Mouse (Mus musculus): ENCODE measurements around the gene Celf2. TPM values are rescaled to one million over a fixed set of nuclear protein-coding genes. Genes with fewer than 3 reads are reported as not detected.

Celf2 gene
- polyA plus RNA-seq, 1 experiment = 68.7 TPM

GRCm38 (mm10) chr2:7147303-7147702, 362.1 kb downstream of the Celf2 start:
- Histone ChIP-seq H3K27me3 (ENCODE audit: control insufficient read depth, insufficient read depth, low read length) (no peaks in the 10 kb centered on the region), H3K4me1 (ENCODE audit: control insufficient read depth, insufficient read depth, low read length) (no peaks in the 10 kb centered on the region), H3K27ac (ENCODE audit: insufficient read depth, low read length) (no peak overlapping the region), H3K4me3 (replicated peaks; ENCODE audit: insufficient read depth, low read depth, low read length) (no peak overlapping the region)
- TF ChIP-seq CTCF (IDR thresholded peaks at IDR 0.05; ENCODE audit: borderline replicate concordance, insufficient read depth, low read depth, low read length) = no peak
- TF ChIP-seq POLR2A (IDR thresholded peaks at IDR 0.05; ENCODE audit: borderline replicate concordance, insufficient read depth, low read length) = no peak
- DNase-seq = no peak
- WGBS = 95% methylated on average over 3 of the region's 3 CpGs

GRCm38 (mm10) chr2:7145541-7146043, 363.8 kb downstream of the Celf2 start:
- Histone ChIP-seq H3K27ac (ENCODE audit: insufficient read depth, low read length) (no peak overlapping the region), H3K4me3 (replicated peaks; ENCODE audit: insufficient read depth, low read depth, low read length) (no peak overlapping the region), H3K27me3 (ENCODE audit: control insufficient read depth, insufficient read depth, low read length) (no peaks in the 10 kb centered on the region), H3K4me1 (ENCODE audit: control insufficient read depth, insufficient read depth, low read length) (no peaks in the 10 kb centered on the region)
- TF ChIP-seq POLR2A (IDR thresholded peaks at IDR 0.05; ENCODE audit: borderline replicate concordance, insufficient read depth, low read length) (no peak), CTCF (IDR thresholded peaks at IDR 0.05; ENCODE audit: borderline replicate concordance, insufficient read depth, low read depth, low read length) (no peak)
- WGBS = 93% methylated on average over 4 of the region's 4 CpGs
- DNase-seq = no peak

- Histone ChIP-seq H3K4me3 (replicated peaks; ENCODE audit: insufficient read depth, low read depth, low read length) (no peak overlapping the region), H3K4me1 (ENCODE audit: control insufficient read depth, insufficient read depth, low read length) (no peaks in the 10 kb centered on the region), H3K27me3 (ENCODE audit: control insufficient read depth, insufficient read depth, low read length) (no peaks in the 10 kb centered on the region), H3K27ac (ENCODE audit: insufficient read depth, low read length) (no peak overlapping the region)
- WGBS = 100% methylated on average over 1 of the region's 1 CpGs
- DNase-seq = no peak
- no peak for TF ChIP-seq POLR2A (IDR thresholded peaks at IDR 0.05; ENCODE audit: borderline replicate concordance, insufficient read depth, low read length)
- no peak for TF ChIP-seq CTCF (IDR thresholded peaks at IDR 0.05; ENCODE audit: borderline replicate concordance, insufficient read depth, low read depth, low read length)
These were observed 364.5 kb downstream of the Celf2 start for GRCm38 (mm10) chr2:7144871-7145270.

- Histone ChIP-seq H3K4me1 (ENCODE audit: control insufficient read depth, insufficient read depth, low read length) (no peaks in the 10 kb centered on the region), H3K27ac (ENCODE audit: insufficient read depth, low read length) (no peak overlapping the region), H3K27me3 (ENCODE audit: control insufficient read depth, insufficient read depth, low read length) (no peaks in the 10 kb centered on the region), H3K4me3 (replicated peaks; ENCODE audit: insufficient read depth, low read depth, low read length) (no peak overlapping the region)
- no peak for TF ChIP-seq POLR2A (IDR thresholded peaks at IDR 0.05; ENCODE audit: borderline replicate concordance, insufficient read depth, low read length)
- no peak for TF ChIP-seq CTCF (IDR thresholded peaks at IDR 0.05; ENCODE audit: borderline replicate concordance, insufficient read depth, low read depth, low read length)
- WGBS = 79% methylated on average over 2 of the region's 2 CpGs
- no peak for DNase-seq
These were observed 386.0 kb downstream of the Celf2 start for GRCm38 (mm10) chr2:7123366-7123765.

- TF ChIP-seq CTCF (IDR thresholded peaks at IDR 0.05; ENCODE audit: borderline replicate concordance, insufficient read depth, low read depth, low read length) (no peak), POLR2A (IDR thresholded peaks at IDR 0.05; ENCODE audit: borderline replicate concordance, insufficient read depth, low read length) (no peak)
- H3K4me3 ChIP-seq (replicated peaks; ENCODE audit: insufficient read depth, low read depth, low read length) = no peak overlapping the region
- no peak overlapping the region for H3K27ac ChIP-seq (ENCODE audit: insufficient read depth, low read length)
- 44% methylated on average over 2 of the region's 2 CpGs for WGBS
- no peaks in the 10 kb centered on the region for H3K4me1 ChIP-seq (ENCODE audit: control insufficient read depth, insufficient read depth, low read length)
- H3K27me3 ChIP-seq (ENCODE audit: control insufficient read depth, insufficient read depth, low read length) = no peaks in the 10 kb centered on the region
- no peak for DNase-seq
These were observed 393.6 kb downstream of the Celf2 start for GRCm38 (mm10) chr2:7115801-7116200.

GRCm38 (mm10) chr2:7115161-7115560, 394.2 kb downstream of the Celf2 start:
- WGBS = 54% methylated on average over 3 of the region's 3 CpGs
- H3K27ac ChIP-seq (ENCODE audit: insufficient read depth, low read length) = no peak overlapping the region
- no peaks in the 10 kb centered on the region for H3K27me3 ChIP-seq (ENCODE audit: control insufficient read depth, insufficient read depth, low read length)
- no peak overlapping the region for H3K4me3 ChIP-seq (replicated peaks; ENCODE audit: insufficient read depth, low read depth, low read length)
- no peak for DNase-seq
- no peak for TF ChIP-seq CTCF (IDR thresholded peaks at IDR 0.05; ENCODE audit: borderline replicate concordance, insufficient read depth, low read depth, low read length)
- no peak for TF ChIP-seq POLR2A (IDR thresholded peaks at IDR 0.05; ENCODE audit: borderline replicate concordance, insufficient read depth, low read length)
- H3K4me1 ChIP-seq (ENCODE audit: control insufficient read depth, insufficient read depth, low read length) = no peaks in the 10 kb centered on the region

- WGBS = 90% methylated on average over 4 of the region's 4 CpGs
- Histone ChIP-seq H3K27ac (ENCODE audit: insufficient read depth, low read length) (no peak overlapping the region), H3K27me3 (ENCODE audit: control insufficient read depth, insufficient read depth, low read length) (no peaks in the 10 kb centered on the region), H3K4me3 (replicated peaks; ENCODE audit: insufficient read depth, low read depth, low read length) (no peak overlapping the region), H3K4me1 (ENCODE audit: control insufficient read depth, insufficient read depth, low read length) (no peaks in the 10 kb centered on the region)
- no peak for DNase-seq
- TF ChIP-seq POLR2A (IDR thresholded peaks at IDR 0.05; ENCODE audit: borderline replicate concordance, insufficient read depth, low read length) = no peak
- TF ChIP-seq CTCF (IDR thresholded peaks at IDR 0.05; ENCODE audit: borderline replicate concordance, insufficient read depth, low read depth, low read length) = no peak
These were observed 395.6 kb downstream of the Celf2 start for GRCm38 (mm10) chr2:7113738-7114137.

GRCm38 (mm10) chr2:7112156-7112813, 397.1 kb downstream of the Celf2 start:
- TF ChIP-seq POLR2A (IDR thresholded peaks at IDR 0.05; ENCODE audit: borderline replicate concordance, insufficient read depth, low read length) (no peak), CTCF (IDR thresholded peaks at IDR 0.05; ENCODE audit: borderline replicate concordance, insufficient read depth, low read depth, low read length) (no peak)
- no peak for DNase-seq
- 63% methylated on average over 4 of the region's 4 CpGs for WGBS
- Histone ChIP-seq H3K4me1 (ENCODE audit: control insufficient read depth, insufficient read depth, low read length) (no peaks in the 10 kb centered on the region), H3K27me3 (ENCODE audit: control insufficient read depth, insufficient read depth, low read length) (no peaks in the 10 kb centered on the region), H3K4me3 (replicated peaks; ENCODE audit: insufficient read depth, low read depth, low read length) (no peak overlapping the region), H3K27ac (ENCODE audit: insufficient read depth, low read length) (no peak overlapping the region)

All from cerebellum, adult 2 months (tissue).